Mouse (Mus musculus): ENCODE results near the gene Shd. TPM values are rescaled to one million over a fixed set of nuclear protein-coding genes. Genes with fewer than 3 reads are reported as not detected.

Gene Shd
- polyA plus RNA-seq, 1 experiment from 2014 or later, result 8.6 TPM

- H3K4me1 ChIP-seq (ENCODE audit: control insufficient read depth, insufficient read depth, low read length), result peaks cover 8% of the 10 kb centered on the region
- 75% methylated on average over 15 of the region's 15 CpGs for WGBS
Measured at GRCm38 (mm10) chr17:55996007-55996406, 25.7 kb downstream of the Shd start.

DNA sequence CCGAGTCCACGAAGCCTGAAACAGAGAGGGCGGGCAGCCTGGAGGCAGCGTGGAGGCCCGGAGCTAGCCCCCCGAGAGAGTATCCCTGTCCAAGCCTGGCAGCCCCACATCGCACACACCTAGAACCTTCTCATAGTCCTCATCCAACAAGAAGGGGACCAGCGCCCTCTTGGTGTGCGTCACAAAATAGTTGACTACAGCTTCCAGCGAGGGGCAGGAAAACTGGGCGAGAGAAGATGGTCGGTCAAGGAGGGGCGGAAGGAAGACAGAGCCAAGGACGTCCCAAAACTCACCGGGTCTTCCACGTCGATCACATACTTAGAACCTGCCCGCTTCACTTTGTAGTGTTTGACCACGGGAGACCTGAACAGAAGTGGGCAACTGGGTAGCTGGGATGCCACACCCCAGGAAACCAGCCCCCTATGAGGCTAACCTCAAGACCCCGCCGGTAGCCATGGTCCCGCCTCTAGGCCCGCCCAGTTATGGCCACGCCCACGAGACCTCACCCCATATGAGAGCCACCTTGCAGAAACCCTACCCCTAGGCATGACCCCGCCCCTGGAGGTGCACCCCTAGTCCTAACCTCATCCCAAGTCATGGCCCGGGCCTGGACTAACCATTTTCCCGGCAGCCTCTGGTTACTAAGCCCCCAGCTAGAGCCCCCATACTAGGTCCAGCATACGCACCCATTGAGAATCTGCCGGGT, 29.7 kb downstream of the Shd start:
- H3K27ac ChIP-seq (ENCODE audit: low read length), result no peak overlapping the region
- ATAC-seq, result no peak
- H3K9ac ChIP-seq (ENCODE audit: low read depth, low read length), result no peak overlapping the region
- peaks cover 2% of the 10 kb centered on the region; the same call in 1 of the 2 replicates for H3K27me3 ChIP-seq (replicated peaks; ENCODE audit: control insufficient read depth, insufficient read depth, low read length)
- no peak overlapping the region for H3K4me3 ChIP-seq (ENCODE audit: low read length)
- H3K4me2 ChIP-seq (ENCODE audit: low read depth, low read length), result no peak overlapping the region
- no peaks in the 10 kb centered on the region for H3K9me3 ChIP-seq (ENCODE audit: control insufficient read depth, low read length)
- 16% methylated on average over 30 of the region's 30 CpGs for WGBS
- peaks cover 8% of the 10 kb centered on the region for H3K36me3 ChIP-seq (ENCODE audit: control insufficient read depth, insufficient read depth, low read length)
- peaks cover 11% of the 10 kb centered on the region for H3K4me1 ChIP-seq (ENCODE audit: control insufficient read depth, insufficient read depth, low read length)

More at GRCm38 (mm10) chr17:55996007-55996406, 25.7 kb downstream of the Shd start:
- H3K27me3 ChIP-seq (replicated peaks; ENCODE audit: control insufficient read depth, insufficient read depth, low read length), result peaks cover 2% of the 10 kb centered on the region; the same call in 1 of the 2 replicates
- 0 out of 2 replicates have a peak overlapping the region, but pooled peaks have one; percentile 4 for H3K9ac ChIP-seq (ENCODE audit: low read depth, low read length)
- ATAC-seq, result peak; percentile 73
- H3K27ac ChIP-seq (ENCODE audit: low read length), result no peak overlapping the region
- H3K36me3 ChIP-seq (ENCODE audit: control insufficient read depth, insufficient read depth, low read length), result peaks cover 5% of the 10 kb centered on the region
- H3K9me3 ChIP-seq (ENCODE audit: control insufficient read depth, low read length), result no peaks in the 10 kb centered on the region
- H3K4me2 ChIP-seq (ENCODE audit: low read depth, low read length), result no peak overlapping the region
- no peak overlapping the region for H3K4me3 ChIP-seq (ENCODE audit: low read length)

- no peak overlapping the region for H3K27ac ChIP-seq (ENCODE audit: low read length)
- no peak overlapping the region for H3K9ac ChIP-seq (ENCODE audit: low read depth, low read length)
- H3K36me3 ChIP-seq (ENCODE audit: control insufficient read depth, insufficient read depth, low read length), result peaks cover 3% of the 10 kb centered on the region; the same call in 1 of the 2 replicates
- no peaks in the 10 kb centered on the region for H3K9me3 ChIP-seq (ENCODE audit: control insufficient read depth, low read length)
- H3K4me1 ChIP-seq (ENCODE audit: control insufficient read depth, insufficient read depth, low read length), result peaks cover 7% of the 10 kb centered on the region; the same call in 1 of the 2 replicates
- peaks cover 2% of the 10 kb centered on the region; the same call in 1 of the 2 replicates for H3K27me3 ChIP-seq (replicated peaks; ENCODE audit: control insufficient read depth, insufficient read depth, low read length)
- no peak for ATAC-seq
- no peak overlapping the region for H3K4me3 ChIP-seq (ENCODE audit: low read length)
- 85% methylated on average over 3 of the region's 3 CpGs for WGBS
- H3K4me2 ChIP-seq (ENCODE audit: low read depth, low read length), result no peak overlapping the region
Measured at GRCm38 (mm10) chr17:56003000-56003399, 32.7 kb downstream of the Shd start.

DNA sequence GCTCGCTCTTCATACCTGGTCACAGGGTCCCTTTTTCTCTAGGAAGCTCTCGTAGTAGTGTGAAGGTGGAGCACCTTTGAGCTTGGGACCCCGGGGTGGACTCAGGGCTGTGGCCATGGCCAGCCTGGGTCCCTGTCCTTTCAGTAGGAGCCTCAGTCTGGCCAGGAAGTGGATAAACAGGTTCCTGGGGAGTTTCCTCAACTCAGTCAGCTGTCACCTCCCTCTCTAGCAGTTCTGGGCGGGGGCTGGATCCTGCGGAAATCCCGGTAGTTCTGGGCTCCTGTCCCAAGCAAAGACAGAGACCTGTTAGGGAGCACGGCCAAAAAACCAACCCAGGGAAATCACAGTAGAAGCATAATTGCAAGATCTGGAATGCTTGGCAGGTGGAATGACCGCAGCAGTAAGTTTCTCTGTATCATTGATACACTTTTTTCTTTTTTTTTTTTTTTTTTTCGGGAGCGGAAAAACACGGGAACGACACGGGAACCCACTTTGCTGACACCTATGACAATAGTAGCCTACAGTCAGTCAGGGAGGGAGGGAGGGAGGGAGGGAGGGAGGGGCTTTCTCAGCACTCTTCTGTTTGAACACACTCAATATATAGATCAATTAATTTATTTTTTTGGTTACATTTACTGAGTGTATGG, 35.3 kb downstream of the Shd start, which contains the start of the genes Stap2 and Mpnd:
TSS of gene Stap2 (minus strand) at position 170 of the 647 bp plus-strand sequence.
TSS of gene Mpnd (plus strand) at position 297 of the 647 bp plus-strand sequence.
- Histone ChIP-seq H3K4me1 (ENCODE audit: control insufficient read depth, insufficient read depth, low read length) (peaks cover 15% of the 10 kb centered on the region), H3K27ac (ENCODE audit: low read length) (peak within 1 kb of the TSS; percentile 92), H3K36me3 (ENCODE audit: control insufficient read depth, insufficient read depth, low read length) (peaks cover 3% of the 10 kb centered on the region; the same call in 1 of the 2 replicates), H3K9ac (ENCODE audit: low read depth, low read length) (peak within 1 kb of the TSS; percentile 73), H3K4me3 (ENCODE audit: low read length) (peak within 1 kb of the TSS; percentile 52), H3K27me3 (replicated peaks; ENCODE audit: control insufficient read depth, insufficient read depth, low read length) (0 out of 2 replicates have a peak, but pooled peaks cover 2% of the 10 kb centered on the region), H3K9me3 (ENCODE audit: control insufficient read depth, low read length) (no peaks in the 10 kb centered on the region), H3K4me2 (ENCODE audit: low read depth, low read length) (peak within 1 kb of the TSS; percentile 56)
- ATAC-seq, result peak; percentile 10; the same call in 1 of the 2 replicates
- 30% methylated on average over 13 of the region's 13 CpGs for WGBS

GRCm38 (mm10) chr17:56006956-56007355, 36.7 kb downstream of the Shd start:
- H3K36me3 ChIP-seq (ENCODE audit: control insufficient read depth, insufficient read depth, low read length), result peaks cover 7% of the 10 kb centered on the region
- 44% methylated on average over 10 of the region's 10 CpGs for WGBS
- no peaks in the 10 kb centered on the region for H3K27me3 ChIP-seq (replicated peaks; ENCODE audit: control insufficient read depth, insufficient read depth, low read length)
- 0 out of 2 replicates have a peak overlapping the region, but pooled peaks have one; percentile 39 for H3K9ac ChIP-seq (ENCODE audit: low read depth, low read length)
- peaks cover 20% of the 10 kb centered on the region for H3K4me1 ChIP-seq (ENCODE audit: control insufficient read depth, insufficient read depth, low read length)
- H3K4me3 ChIP-seq (ENCODE audit: low read length), result peak overlapping the region; percentile 11; the same call in 1 of the 2 replicates
- H3K27ac ChIP-seq (ENCODE audit: low read length), result peak overlapping the region; percentile 92
- no peak for ATAC-seq
- peak overlapping the region; percentile 88; the same call in 1 of the 2 replicates for H3K4me2 ChIP-seq (ENCODE audit: low read depth, low read length)
- no peaks in the 10 kb centered on the region for H3K9me3 ChIP-seq (ENCODE audit: control insufficient read depth, low read length)

DNA sequence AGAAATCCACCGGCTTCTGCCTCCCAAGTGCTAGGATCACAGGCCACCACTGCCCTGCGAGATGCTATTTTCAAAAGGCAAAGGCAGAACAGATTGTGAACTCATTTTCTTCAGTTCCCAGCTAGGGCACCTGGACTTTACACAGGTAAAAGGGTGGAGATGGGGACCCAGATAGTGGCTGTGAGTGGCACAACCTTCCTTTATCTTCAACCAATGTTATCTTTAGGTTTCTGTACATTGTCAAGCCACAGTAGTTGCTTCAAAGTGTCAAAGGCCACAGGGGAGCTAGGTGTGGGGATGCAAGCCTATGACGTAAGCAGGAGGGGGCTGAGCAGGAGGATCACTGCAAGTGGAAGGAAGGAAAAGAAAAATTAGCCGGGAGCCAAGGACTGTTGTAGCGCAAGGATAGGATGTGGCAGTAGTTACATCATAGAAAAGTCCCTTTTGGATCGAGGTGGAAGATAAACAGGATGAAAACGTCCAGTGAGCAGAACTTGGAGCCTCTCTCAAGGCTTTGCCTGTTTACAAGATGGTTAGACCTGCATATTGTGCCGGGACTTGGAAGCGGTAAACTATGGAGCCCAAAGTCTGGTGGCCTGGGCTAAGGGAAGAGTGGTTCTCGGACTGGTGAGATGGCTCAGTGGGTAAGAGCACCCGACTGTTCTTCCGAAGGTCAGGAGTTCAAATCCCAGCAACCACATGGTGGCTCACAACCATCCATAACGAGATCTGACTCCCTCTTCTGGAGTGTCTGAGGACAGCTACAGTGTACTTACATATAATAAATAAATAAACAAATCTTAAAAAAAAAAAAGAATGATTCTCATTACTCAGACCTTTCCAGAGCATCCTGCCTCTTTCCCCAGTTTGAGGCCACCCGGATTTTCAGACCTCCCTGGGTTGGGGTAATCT, 37.4 kb downstream of the Shd start:
- no peaks in the 10 kb centered on the region for H3K27me3 ChIP-seq (replicated peaks; ENCODE audit: control insufficient read depth, insufficient read depth, low read length)
- H3K27ac ChIP-seq (ENCODE audit: low read length), result peak overlapping the region; percentile 92
- H3K4me1 ChIP-seq (ENCODE audit: control insufficient read depth, insufficient read depth, low read length), result peaks cover 20% of the 10 kb centered on the region
- no peaks in the 10 kb centered on the region for H3K9me3 ChIP-seq (ENCODE audit: control insufficient read depth, low read length)
- 20% methylated on average over 13 of the region's 14 CpGs for WGBS
- peak overlapping the region; percentile 93 for H3K4me3 ChIP-seq (ENCODE audit: low read length)
- peaks cover 12% of the 10 kb centered on the region for H3K36me3 ChIP-seq (ENCODE audit: control insufficient read depth, insufficient read depth, low read length)
- peak overlapping the region; percentile 88 for H3K4me2 ChIP-seq (ENCODE audit: low read depth, low read length)
- ATAC-seq, result peak; percentile 51
- H3K9ac ChIP-seq (ENCODE audit: low read depth, low read length), result peak overlapping the region; percentile 56

DNA sequence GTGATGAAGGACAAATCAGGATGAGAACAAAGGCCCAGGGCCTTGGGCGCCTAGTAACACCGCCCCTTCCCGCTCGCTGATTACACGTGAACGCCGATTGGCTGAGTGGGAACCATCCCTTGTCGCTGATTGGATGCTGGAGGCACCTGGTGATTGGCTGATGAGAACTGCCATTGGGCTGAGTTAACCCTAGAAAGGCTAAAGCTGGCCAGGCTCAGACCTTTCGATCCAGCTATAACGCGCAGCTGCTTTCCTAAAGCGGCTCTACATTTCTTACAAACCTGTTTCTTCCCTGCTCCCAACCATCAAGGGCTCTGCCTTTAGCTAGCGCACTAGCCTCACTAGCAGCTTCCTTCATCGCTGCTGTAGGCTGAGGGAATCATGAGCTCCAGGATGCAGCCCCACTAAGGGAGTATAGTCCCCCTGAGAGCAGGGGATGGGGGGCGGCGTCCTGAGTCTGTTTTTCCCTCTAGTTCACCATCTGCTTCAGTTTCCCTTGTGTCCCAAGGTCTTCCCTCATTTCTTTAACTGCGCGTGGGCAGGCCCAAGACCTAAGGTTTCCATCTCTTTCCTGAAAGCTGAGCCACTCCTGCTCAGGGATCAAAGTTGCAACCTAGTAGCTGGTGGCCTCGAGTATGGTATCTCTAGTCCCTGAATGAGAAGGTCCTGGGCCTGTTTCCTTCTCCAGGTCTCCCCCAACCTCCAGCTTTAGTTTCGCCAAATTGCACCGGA, 38.3 kb downstream of the Shd start:
- Histone ChIP-seq H3K27me3 (replicated peaks; ENCODE audit: control insufficient read depth, insufficient read depth, low read length) (no peaks in the 10 kb centered on the region), H3K9me3 (ENCODE audit: control insufficient read depth, low read length) (no peaks in the 10 kb centered on the region), H3K36me3 (ENCODE audit: control insufficient read depth, insufficient read depth, low read length) (peaks cover 16% of the 10 kb centered on the region), H3K27ac (ENCODE audit: low read length) (peak overlapping the region; percentile 92), H3K4me3 (ENCODE audit: low read length) (peak overlapping the region; percentile 93), H3K9ac (ENCODE audit: low read depth, low read length) (peak overlapping the region; percentile 86), H3K4me2 (ENCODE audit: low read depth, low read length) (peak overlapping the region; percentile 88), H3K4me1 (ENCODE audit: control insufficient read depth, insufficient read depth, low read length) (peaks cover 20% of the 10 kb centered on the region)
- under 1% methylated on average over 21 of the region's 21 CpGs for WGBS
- peak; percentile 83 for ATAC-seq

GRCm38 (mm10) chr17:56009088-56009961, 39.1 kb downstream of the Shd start:
- Histone ChIP-seq H3K4me3 (ENCODE audit: low read length) (peak overlapping the region; percentile 93), H3K27ac (ENCODE audit: low read length) (peak overlapping the region; percentile 89), H3K4me2 (ENCODE audit: low read depth, low read length) (peak overlapping the region; percentile 88), H3K9ac (ENCODE audit: low read depth, low read length) (peak overlapping the region; percentile 86), H3K9me3 (ENCODE audit: control insufficient read depth, low read length) (no peaks in the 10 kb centered on the region), H3K27me3 (replicated peaks; ENCODE audit: control insufficient read depth, insufficient read depth, low read length) (no peaks in the 10 kb centered on the region), H3K36me3 (ENCODE audit: control insufficient read depth, insufficient read depth, low read length) (peaks cover 17% of the 10 kb centered on the region), H3K4me1 (ENCODE audit: control insufficient read depth, insufficient read depth, low read length) (peaks cover 20% of the 10 kb centered on the region)
- 1% methylated on average over 60 of the region's 62 CpGs for WGBS
- peak; percentile 87 for ATAC-seq

Measured in intestine, embryonic 16.5 days (tissue).